Mouse (Mus musculus) B cell, adult (primary cell): ENCODE results near the gene Gm21680. TPM values are rescaled to one million over a fixed set of nuclear protein-coding genes. Genes with fewer than 3 reads are reported as not detected.

Experiments used
- total RNA-seq: library from RNA; stranded (reverse); gene quantifications from 4 replicates; pipeline ENCODE4 v1.2.4, GENCODE M21; 2023; ENCODE audit not compliant: inconsistent age

The Gm21680 gene
- not detected in 4 replicates for total RNA-seq

DNA sequence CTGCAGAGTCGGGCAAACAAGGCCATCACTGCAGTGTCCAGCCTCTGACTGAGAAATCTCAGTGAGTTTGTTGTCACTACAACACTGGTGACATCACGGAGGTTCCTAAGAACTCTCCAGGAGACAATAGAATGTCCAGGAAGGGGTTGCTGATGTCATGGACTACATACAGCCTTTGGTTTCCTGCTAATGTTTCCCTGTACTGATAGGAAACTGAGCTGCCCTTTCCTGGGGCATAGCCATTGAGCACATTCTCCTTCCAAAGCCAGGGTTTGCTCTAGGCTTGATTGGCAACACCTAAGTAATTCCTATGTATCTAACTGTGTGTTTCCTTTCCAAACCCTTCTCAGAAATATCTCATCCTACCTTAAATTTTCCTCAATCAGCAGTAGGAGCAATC lies at the start of gene Gm21680:
Gene Gm21680, minus strand, starts transcription at position 101 of the 400 bp plus-strand sequence.

DNA sequence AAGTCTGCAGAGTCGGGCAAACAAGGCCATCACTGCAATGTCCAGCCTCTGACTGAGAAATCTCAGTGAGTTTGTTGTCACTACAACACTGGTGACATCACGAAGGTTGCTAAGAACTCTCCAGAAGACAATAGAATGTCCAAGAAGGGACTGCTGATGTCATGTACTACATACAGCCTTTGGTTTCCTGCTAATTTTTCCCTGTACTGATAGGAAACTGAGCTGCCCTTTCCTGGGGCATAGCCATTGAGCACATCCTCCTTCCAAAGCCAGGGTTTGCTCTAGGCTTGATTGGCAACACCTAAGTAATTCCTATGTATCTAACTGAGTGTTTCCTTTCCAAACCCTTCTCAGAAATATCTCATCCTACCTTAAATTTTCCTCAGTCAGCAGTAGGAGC lies 32.2 kb upstream of the Gm21680 start, which contains the start of gene Gm1979:
Gene Gm1979, minus strand, starts transcription at position 101 of the 400 bp plus-strand sequence.

DNA sequence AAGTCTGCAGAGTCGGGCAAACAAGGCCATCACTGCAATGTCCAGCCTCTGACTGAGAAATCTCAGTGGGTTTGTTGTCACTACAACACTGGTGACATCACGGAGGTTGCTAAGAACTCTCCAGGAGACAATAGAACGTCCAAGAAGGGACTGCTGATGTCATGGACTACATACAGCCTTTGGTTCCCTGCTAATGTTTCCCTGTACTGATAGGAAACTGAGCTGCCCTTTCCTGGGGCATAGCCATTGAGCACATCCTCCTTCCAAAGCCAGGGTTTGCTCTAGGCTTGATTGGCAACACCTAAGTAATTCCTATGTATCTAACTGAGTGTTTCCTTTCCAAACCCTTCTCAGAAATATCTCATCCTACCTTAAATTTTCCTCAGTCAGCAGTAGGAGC lies 16.1 kb upstream of the Gm21680 start, which contains the start of gene Gm21698:
Gene Gm21698, minus strand, starts transcription at position 101 of the 400 bp plus-strand sequence.

DNA sequence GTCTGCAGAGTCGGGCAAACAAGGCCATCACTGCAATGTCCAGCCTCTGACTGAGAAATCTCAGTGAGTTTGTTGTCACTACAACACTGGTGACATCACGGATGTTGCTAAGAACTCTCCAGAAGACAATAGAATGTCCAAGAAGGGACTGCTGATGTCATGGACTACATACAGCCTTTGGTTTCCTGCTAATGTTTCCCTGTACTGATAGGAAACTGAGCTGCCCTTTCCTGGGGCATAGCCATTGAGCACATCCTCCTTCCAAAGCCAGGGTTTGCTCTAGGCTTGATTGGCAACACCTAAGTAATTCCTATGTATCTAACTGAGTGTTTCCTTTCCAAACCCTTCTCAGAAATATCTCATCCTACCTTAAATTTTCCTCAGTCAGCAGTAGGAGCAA lies 18.1 kb downstream of the Gm21680 start, which contains the start of gene Gm21671:
Gene Gm21671, minus strand, starts transcription at position 101 of the 400 bp plus-strand sequence.

DNA sequence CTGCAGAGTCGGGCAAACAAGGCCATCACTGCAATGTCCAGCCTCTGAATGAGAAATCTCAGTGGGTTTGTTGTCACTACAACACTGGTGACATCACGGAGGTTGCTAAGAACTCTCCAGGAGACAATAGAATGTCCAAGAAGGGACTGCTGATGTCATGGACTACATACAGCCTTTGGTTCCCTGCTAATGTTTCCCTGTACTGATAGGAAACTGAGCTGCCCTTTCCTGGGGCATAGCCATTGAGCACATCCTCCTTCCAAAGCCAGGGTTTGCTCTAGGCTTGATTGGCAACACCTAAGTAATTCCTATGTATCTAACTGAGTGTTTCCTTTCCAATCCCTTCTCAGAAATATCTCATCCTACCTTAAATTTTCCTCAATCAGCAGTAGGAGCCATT lies 30.2 kb downstream of the Gm21680 start, which contains the start of gene Gm21663:
Gene Gm21663, minus strand, starts transcription at position 101 of the 400 bp plus-strand sequence.

Other genes starting within 250 kb of the Gm21680 start
- 5.1 to 10.1 TPM (median 8.1 TPM) in 4 replicates for gene Actr3b, start 212.7 kb downstream of the Gm21680 start, total RNA-seq
- not detected in 4 replicates for gene Gm21663, start 30.3 kb downstream of the Gm21680 start, total RNA-seq
- not detected in 4 replicates for gene Gm21671, start 18.2 kb downstream of the Gm21680 start, total RNA-seq
- gene Gm21698, start 16.0 kb upstream of the Gm21680 start, total RNA-seq, result not detected in 4 replicates
- gene Gm1979, start 32.1 kb upstream of the Gm21680 start, total RNA-seq, result not detected in 4 replicates
- gene Gm5862, start 50.3 kb upstream of the Gm21680 start, total RNA-seq, result not detected in 4 replicates
- not detected in 4 replicates for gene Speer4a, start 66.9 kb upstream of the Gm21680 start, total RNA-seq
- gene Gm7347, start 85.9 kb upstream of the Gm21680 start, total RNA-seq, result not detected in 4 replicates
- gene Gm10471, start 116.6 kb upstream of the Gm21680 start, total RNA-seq, result not detected in 4 replicates
- not detected in 4 replicates for gene 5031410I06Rik, start 132.7 kb upstream of the Gm21680 start, total RNA-seq
- not detected in 4 replicates for gene Gm10220, start 148.8 kb upstream of the Gm21680 start, total RNA-seq